Comparison of ENCODE assay signal across 8 mouse cellular contexts in genomic region chr13:60175490-60176135, GRCm38 (mm10). TPM values are rescaled to one million over a fixed set of nuclear protein-coding genes. Genes with fewer than 3 reads are reported as not detected.
DNase-seq lines count a peak whose midpoint lies in the region; ATAC-seq and TF ChIP-seq lines count a peak whose summit lies in the region.

No protein-coding gene starts in this region.

- no peak overlapping the region for H3K27ac ChIP-seq in liver, embryonic 15.5 days (replicated peaks)

- ATAC-seq in liver, embryonic 15.5 days (ENCODE audit: insufficient read depth) = no peak
- no peak for ATAC-seq in megakaryocyte progenitor cell, adult 5-6 weeks (replicated peaks; ENCODE audit: poor library complexity)

- H3K36me3 ChIP-seq in liver, embryonic 15.5 days (replicated peaks) = no peaks in the 10 kb centered on the region

- TF ChIP-seq CTCF in brain, embryonic 14.5 days (IDR thresholded peaks at IDR 0.05; ENCODE audit: borderline replicate concordance, extremely low read depth, insufficient read depth, insufficient read length) = no peak

- no peak for TF ChIP-seq POLR2A in brain, embryonic 14.5 days (IDR thresholded peaks at IDR 0.05; ENCODE audit: borderline replicate concordance, extremely low read depth, insufficient read depth, insufficient read length, poor library complexity, severe bottlenecking)

- H3K4me3 ChIP-seq in liver, embryonic 15.5 days (replicated peaks) = peak overlapping the region; percentile 48

- H3K9me3 ChIP-seq in liver, embryonic 15.5 days (replicated peaks) = no peaks in the 10 kb centered on the region

- no peak overlapping the region for H3K9ac ChIP-seq in liver, embryonic 15.5 days

- peak; percentile 69 for DNase-seq in retina, embryonic 14.5 days (ENCODE audit: low spot score)
- no peak for DNase-seq in retina, postnatal 1 day
- DNase-seq in brain, embryonic 14.5 days (ENCODE audit: low read depth) = peak; percentile 48
- DNase-seq in gastrocnemius, postnatal 14 days = peak; percentile 48
- DNase-seq in kidney, adult 11 months = peak; percentile 43
- peak; percentile 42 for DNase-seq in right cerebral cortex, postnatal 4 days

- peak overlapping the region; percentile 68 for H3K4me2 ChIP-seq in liver, embryonic 15.5 days

- 2% methylated on average over 59 of the region's 59 CpGs for WGBS in liver, embryonic 15.5 days (ENCODE audit: insufficient replicate concordance)

- H3K4me1 ChIP-seq in liver, embryonic 15.5 days (replicated peaks) = no peaks in the 10 kb centered on the region; the same call in 1 of the 2 replicates

- intact Hi-C loops in gastrocnemius, postnatal 14 days (cut with DNase I; ENCODE audit: low total_unique reads) = loop anchor here (5.0 to 10.0 kb wide), 2 partner anchors 281 to 292 kb away; no protein-coding TSS in a partner anchor

- peaks cover 91% of the 10 kb centered on the region for H3K27me3 ChIP-seq in liver, embryonic 15.5 days

RNA-seq across cellular contexts. Expression of gene Gas1, which starts 1.6 kb away (rescaled TPM):
- 45.2 and 64.4 TPM in 2 replicates for polyA plus RNA-seq in brain, embryonic 14.5 days (2012; rRNA removed)
- 10 to 100 TPM; 34.7 to 46.8 TPM for total RNA-seq in gastrocnemius, postnatal 14 days (2021)
- polyA plus RNA-seq in liver, embryonic 15.5 days (2015; fragmentation: Nextera tagmentation; extraction: Ambion mirVana) = 3.2 and 3.5 TPM in 2 replicates
- total RNA-seq in megakaryocyte progenitor cell, adult 5-6 weeks (2015) = not detected in 2 replicates
- not detected in 2 replicates for total RNA-seq in megakaryocyte progenitor cell, adult 5-6 weeks (2017)

Comparison
In these comparisons a context has a peak if more than half of its experiments do, and no peak if none do; other contexts are left out.
1. RNA of gene Gas1, which starts 1.6 kb away (total RNA-seq): 34.7 to 46.8 TPM in gastrocnemius, postnatal 14 days; not detected in megakaryocyte progenitor cell, adult 5-6 weeks; every median in the first group is over 10 times any median in the second.